Mouse (Mus musculus) yolk sac, embryonic 10.5 days (tissue): ENCODE measurements around the gene Arvcf.

Experiments used
- DNase-seq: peaks from one replicate; pipeline ENCODE4 v3.0.0-alpha.2; 2017; ENCODE audit warnings: low spot score

Gene Arvcf

DNA sequence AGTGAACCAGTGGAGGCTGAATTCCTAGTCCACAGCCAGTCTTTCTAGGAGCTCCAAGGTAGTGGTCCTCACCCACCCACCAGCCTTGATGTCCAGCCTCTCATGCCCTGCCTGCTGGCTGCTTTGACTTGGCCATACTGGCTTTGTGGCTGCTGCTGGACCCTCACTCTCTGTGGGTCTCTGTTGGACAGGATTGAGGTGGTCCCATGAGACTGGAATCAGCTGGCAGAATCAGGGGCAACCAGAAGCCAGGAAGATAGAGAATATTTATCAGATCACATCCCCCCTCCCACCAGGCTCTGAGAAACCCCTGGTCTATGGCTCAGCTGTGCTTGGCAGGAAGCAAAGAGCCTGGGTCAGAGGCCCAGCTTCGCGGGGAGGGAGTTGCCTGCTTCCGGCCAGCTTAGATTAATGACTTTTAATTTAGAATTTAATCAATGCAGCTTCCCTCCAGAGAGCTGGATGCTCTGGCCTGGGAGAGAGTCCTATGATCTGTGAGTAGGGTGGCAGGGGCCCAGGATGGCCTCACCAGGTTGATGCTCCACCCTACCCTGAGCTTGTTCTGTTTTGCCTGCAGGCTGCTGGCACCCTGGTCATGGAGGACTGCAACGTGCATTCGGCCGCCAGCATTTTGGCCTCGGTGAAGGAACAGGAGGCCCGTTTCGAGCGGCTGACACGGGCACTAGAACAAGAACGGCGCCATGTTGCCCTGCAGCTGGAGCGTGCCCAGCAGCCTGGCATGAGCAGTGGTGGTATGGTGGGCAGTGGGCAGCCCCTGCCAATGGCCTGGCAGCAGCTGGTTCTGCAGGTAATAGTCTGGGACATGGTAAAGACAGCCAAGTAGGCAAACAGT is 40.8 kb downstream of the Arvcf start:
- DNase-seq = no peak

- no peak for DNase-seq
Observed at GRCm38 (mm10) chr16:18390399-18390798, 42.4 kb downstream of the Arvcf start.

DNA sequence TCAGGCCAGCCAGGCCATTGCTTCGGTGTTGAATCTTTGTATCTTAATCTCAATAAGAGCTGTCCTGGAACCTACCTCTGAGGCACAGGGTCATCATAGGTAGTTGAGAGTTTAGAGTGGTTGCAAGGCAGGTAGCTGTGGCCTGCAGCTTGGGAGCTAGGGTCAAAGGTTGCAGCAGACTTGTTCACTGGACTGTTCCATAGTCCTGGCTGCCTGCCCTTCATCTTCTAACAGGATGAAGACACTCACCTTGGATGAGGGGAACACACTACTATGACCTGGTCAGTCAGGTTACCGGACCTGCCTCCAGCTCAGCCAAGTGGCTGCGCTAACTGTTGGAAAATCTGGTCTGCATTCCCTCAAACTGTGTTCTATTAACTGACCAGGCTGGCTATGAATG is 43.1 kb downstream of the Arvcf start:
- no peak for DNase-seq

- no peak for DNase-seq
Observed at GRCm38 (mm10) chr16:18391728-18392127, 43.7 kb downstream of the Arvcf start.

DNA sequence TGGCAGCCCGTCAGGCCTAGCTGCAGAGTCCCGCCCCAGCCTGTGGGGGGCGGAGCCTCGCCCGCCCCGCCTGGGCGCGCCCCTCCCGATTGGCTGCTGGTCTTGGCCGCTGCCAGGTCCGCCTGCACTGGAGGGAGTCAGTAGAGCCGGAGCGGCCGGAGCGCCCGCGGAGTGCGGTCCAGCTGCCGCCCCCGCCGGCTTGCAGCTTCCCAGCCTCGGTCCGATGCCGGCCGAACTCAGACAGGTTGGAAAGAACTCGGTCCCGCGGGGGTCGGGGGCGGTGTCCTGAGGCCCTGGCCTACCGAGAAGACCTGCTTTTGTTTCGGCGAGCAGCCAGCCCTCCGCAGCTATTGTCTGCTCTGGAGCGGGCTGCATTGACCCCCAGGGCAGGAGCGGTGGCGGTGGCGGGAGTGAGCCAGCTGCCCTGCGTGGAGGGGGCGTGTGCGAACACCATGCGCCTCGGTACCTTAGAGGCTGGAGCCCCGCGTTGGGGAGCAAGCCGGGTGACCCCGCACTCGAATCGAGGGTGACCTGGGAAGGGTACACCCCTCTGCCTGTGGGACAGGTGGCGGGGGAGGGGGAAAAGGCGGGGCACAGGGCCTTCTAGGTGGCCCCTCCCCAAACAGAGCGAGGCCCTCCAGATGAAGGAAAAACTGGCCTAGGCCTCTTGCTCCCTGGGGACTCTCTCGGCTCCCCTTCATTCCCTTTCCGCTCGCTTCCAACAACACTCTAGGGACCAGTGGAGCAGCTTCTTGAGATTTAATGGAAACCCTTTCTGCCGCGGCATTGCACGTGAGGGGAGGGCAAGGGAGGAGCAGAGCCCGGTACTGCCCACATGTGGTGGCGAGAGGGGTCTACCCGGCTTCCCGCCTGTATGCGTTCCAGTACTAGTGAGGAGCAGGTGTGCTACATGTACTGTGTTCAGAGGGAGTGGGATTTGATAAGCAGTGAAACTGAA is 44.8 kb downstream of the Arvcf start:
- DNase-seq = peak; percentile 89

DNA sequence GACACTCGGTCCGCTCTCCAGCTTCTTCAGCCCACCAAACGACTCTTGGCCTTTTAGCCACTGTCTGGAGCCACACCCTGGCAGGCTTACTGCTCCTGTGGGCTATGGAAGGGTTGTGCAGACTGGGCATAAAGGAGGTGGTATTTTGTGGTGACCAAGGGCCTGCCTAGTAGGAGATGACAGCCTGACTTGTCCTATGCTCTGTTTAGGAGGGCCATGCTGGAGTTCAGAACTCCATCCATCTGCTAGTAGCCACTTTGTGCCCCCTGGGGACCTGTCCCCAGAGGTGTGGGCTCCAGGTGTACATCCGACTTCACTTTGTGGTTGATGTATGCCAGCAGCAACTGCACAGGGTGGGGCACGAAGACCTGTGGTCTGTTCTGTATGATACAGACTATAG is 45.6 kb downstream of the Arvcf start:
- no peak for DNase-seq

GRCm38 (mm10) chr16:18394056-18394455 is 46.1 kb downstream of the Arvcf start:
- DNase-seq = no peak

DNA sequence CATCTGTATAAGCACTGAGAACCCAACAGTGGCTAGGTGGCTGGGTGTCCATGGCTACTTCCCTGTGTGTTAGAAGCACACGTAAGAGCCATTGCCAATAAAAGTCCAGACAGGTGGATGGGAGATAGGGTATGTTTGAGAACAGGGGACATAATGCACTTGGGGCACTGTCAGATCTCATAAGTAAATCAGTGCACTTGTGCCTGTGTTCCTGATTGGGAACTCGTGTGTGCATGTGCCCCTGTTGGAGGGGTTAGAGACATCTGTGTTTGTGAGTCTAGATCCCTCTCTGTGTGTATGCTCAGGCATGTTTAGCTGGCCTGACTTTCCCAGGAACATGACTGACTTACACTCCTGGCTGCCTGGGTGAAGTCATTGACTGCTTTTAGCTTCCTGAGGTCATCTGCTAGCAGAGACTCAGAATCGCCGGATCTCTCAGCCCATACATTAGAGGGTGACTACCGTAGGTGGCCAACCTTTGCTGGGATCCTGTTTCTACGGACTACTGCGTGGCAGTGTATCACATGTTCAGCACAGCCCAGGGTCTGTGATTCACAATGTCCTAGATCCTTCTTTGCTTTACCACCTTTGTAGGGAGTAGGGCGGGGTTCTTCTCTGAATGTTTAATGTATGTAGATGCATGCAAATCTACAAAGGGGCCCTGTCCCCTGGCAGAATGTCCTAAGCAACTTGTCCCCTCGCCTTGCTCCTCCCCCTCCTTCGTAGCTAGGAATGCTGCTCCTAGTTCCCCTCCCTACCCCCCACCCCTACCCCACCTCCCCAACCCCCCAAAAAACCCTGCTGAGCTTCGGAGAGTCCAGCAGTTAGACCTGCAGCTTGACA is 47.0 kb downstream of the Arvcf start:
- no peak for DNase-seq

DNA sequence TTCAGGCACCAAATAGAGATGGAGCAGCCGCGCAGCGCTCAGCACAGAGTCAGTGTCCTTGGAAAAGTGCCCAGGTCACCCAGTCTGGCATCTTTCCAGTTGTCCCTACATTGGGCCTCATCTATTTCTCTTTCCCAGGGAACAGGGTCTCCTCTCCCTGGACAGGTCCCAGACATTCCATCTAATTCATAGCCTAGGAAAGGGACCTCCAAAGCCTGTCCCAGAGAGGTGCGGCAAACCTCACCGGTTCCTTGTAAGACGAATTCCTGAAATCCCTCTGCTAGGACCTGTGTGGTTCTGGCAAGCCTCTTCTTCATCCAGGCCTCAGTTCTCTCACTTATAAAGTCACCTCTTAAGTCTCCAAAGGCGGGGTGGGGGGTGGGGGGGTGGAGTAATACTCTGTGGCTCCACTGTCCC is 47.6 kb downstream of the Arvcf start:
- no peak for DNase-seq

GRCm38 (mm10) chr16:18396201-18396600 is 48.2 kb downstream of the Arvcf start:
- DNase-seq = no peak

DNA sequence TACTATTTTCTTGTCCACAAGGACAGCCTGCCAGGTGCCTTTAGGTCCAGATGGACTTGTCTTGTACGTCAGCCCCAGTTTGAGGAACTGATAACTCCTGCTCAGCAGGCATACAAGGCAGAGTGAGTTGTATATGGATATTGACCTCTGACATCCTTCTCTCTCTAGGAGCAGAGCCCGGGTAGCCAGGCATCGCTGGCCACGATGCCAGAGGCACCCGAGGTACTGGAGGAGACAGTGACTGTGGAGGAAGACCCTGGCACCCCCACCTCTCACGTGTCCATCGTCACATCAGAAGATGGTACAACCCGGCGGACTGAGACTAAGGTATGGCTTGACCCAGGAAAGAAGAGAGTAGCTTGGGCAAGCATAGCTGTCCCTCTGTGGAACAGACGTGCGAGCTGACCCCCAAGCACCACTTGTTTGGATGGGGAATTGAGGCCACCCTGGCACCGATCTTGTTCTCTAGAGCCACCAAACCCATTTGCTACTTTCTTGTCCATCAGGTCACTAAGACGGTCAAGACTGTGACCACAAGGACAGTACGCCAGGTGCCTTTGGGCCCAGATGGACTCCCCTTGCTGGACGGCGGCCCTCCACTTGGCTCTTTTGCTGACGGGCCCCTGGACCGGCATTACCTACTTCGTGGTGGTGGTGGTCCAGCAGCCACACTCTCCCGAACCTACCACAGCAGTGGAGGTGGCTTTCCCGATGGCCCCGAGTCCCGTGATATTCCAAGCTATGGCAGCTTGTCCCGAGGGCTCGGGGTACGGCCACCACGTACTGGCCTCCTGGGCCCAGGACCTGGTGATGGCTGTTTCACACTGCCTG is 49.0 kb downstream of the Arvcf start:
- no peak for DNase-seq

DNA sequence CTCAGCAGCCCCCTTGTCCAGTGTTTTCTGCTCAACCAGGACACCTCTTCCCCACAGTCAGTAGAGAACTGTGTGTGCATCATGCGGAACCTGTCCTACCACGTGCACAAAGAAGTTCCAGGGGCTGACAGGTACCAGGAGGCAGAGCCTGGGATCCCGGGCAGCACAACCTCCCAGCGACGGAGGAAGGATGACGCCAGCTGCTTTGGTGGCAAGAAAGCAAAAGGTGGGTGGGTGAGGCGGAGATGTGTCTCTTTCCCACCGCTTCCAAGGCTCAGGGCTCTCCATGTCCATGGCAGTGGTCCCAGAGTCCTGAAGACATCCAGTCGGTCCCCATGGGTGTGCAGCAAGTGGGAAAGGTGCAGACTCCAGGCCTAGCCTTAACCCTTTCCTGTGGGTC is 52.0 kb downstream of the Arvcf start:
- DNase-seq = no peak

DNA sequence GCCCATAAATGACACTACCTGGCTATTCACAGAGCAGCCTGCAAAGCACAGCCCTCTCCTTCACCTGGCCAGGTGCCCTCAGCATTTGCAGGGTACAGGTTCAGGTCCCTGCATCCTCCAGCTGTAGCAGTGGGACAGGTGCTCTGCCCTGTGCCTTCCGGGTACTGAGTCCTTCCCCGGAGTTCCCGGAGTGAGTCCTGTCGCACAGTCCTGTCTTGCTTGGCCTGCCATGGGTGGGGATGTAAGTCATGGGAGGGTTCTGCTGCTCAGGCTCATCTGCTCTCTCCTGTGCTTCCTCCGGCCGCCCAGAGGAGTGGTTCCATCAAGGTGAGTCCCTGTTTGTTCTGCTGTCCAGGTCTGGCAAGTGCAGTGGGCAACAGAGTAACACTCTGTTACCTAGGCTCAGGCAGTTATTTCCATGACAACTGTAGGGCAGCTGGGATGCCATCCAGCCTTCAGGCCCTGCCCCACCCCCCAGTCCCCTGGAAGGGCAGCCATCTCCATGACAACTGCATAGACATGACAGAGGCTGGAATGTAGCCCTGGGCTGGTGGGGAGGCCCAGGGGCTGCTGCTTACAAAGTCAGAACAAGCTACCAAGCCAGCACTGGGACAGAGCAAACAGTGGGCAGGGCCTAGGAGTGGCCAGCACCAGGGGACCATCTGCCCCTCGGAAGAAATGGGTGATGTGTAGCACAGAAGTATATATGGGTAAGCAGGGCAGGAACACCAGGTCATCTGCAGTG is 52.7 kb downstream of the Arvcf start:
- no peak for DNase-seq

DNA sequence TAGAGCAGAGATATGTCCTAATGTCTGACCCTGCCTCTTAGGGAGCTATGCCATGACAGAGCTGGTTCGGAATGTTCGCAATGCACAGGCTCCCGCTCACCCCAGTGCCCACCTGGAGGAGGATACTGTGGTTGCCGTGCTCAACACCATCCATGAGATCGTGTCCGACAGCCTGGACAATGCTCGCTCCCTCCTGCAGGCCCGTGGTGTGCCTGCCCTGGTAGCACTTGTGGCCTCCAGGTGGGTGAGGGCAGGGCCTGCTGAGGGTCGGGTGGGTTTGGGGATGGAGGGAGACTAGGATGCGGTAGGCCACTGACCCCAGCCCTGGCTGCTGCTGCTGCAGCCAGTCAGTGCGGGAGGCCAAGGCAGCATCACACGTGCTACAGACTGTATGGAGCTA is 55.3 kb downstream of the Arvcf start:
- no peak for DNase-seq

- no peak for DNase-seq
Observed at GRCm38 (mm10) chr16:18405091-18405854, 57.3 kb downstream of the Arvcf start.

DNA sequence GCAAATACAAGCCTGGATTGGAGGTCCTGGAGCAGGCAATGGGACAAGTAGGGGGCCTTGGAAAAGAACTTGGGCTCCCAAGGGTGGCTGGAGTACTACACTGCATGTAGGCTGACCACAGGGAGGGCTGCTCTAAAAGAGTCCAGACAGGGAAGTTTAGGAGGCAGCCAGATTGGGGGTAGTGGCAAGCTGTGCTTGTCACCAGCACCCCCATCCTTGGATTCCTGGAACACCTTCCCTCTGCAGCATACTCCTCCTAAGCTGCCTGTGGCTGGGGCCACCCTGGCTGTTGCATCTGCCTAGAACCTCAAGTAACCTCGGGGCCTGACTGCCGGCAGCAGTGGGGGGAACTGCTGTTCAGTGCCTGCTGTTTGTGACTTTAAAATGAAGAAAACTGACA is 57.9 kb downstream of the Arvcf start:
- DNase-seq = no peak

- DNase-seq = peak; percentile 49
Observed at GRCm38 (mm10) chr16:18406293-18406692, 58.3 kb downstream of the Arvcf start.

- no peak for DNase-seq
Observed at GRCm38 (mm10) chr16:18407912-18408311, 59.9 kb downstream of the Arvcf start.

- no peak for DNase-seq
Observed at GRCm38 (mm10) chr16:18409776-18410175, 61.8 kb downstream of the Arvcf start.

DNA sequence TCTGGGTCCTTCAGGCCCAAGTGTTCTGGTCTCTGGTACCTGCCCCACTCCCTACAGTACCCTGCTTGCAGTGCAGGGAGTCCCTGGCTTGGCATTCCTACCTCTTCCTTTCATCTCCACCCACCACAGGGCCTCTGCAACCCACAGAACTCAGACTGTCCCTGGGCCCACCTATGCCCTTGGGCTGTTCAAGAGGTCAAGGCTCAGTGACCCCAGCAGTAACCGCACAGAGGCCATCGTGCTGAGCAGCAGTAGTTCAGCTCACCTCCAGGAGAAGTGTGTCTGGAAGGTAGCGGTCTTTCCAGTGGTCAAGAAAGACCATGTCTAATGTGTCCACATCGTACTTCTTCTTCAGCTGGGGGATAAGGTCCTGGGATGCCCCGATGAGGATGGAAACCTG is 62.4 kb downstream of the Arvcf start:
- no peak for DNase-seq
